Mouse (Mus musculus) sigmoid colon, adult 10 weeks (tissue): ENCODE data around the gene Smok2b. TPM values are rescaled to one million over a fixed set of nuclear protein-coding genes. Genes with fewer than 3 reads are reported as not detected.

Experiments
- polyA plus RNA-seq: library from polyadenylated mRNA; stranded (reverse); fragments of 350-450 nt; fragmentation: Illumina TruSeq; extraction: RNeasy Lipid Tissue Mini Kit (QIAGEN cat#74804); gene quantifications from one replicate; pipeline ENCODE4 v1.2.3, GENCODE M21; 2014; ENCODE audit warnings: low read depth, low replicate concordance

Gene Smok2b
- not detected for polyA plus RNA-seq

DNA sequence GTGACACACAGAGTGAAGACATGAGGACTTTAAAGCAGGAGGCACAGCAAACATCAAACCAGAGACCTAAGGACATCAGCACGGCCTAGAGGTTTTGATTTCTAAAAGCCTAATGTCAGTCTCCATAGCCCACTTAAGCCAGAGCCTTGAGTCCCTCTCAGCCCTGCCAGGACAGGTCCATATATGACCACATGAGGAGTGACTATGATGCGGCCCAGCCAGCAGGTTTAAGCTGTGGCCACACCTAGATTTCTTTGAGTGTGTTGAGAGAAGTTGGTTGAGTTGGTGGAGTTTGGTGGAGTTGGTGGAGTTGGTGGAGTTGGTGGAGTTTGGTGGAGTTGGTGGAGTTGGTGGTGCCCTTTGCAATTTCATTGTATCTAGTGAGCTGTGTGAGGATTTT is at the start of gene Smok2b:
Smok2b (plus strand) TSS at position 301 of the 400 bp plus-strand sequence.

DNA sequence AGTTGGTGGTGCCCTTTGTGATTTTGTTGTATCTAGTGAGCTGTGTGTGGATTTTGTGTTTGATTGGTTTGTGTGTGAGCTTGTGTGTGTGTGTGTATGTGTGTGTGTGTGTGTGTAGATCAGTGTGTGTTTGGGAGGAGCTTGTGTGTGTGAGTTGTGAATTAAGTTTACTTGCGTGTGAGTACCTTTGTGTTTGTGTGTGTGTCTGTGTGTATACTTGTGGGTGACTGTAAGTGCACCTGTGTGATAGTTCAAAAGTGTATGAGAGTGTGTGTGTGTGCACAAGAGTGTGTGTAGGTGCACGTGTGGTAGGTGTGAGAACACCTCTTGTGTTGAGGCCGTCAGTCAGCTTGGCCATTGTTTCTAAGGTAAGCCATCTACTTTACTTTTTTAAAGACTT is 9.2 kb upstream of the Smok2b start, which contains the start of gene Smok2a:
Smok2a (plus strand) TSS at position 301 of the 400 bp plus-strand sequence.

Other genes with a start within 250 kb of the Smok2b start
- gene Wtap, start 236.1 kb upstream of the Smok2b start, polyA plus RNA-seq, result 194 TPM
- 86.8 TPM for gene Sod2, start 223.4 kb upstream of the Smok2b start, polyA plus RNA-seq
- gene Gpr31b, start 178.0 kb upstream of the Smok2b start, polyA plus RNA-seq, result not detected
- 0.25 TPM for gene Tcp10b, start 169.2 kb upstream of the Smok2b start, polyA plus RNA-seq
- gene Unc93a, start 98.4 kb upstream of the Smok2b start, polyA plus RNA-seq, result not detected
- not detected for gene Smok2a, start 9.1 kb upstream of the Smok2b start, polyA plus RNA-seq
- gene Tcp10c, start 124.3 kb downstream of the Smok2b start, polyA plus RNA-seq, result not detected